12 mouse cellular contexts compared by ENCODE assay signal in genomic region chr1:37666587-37666986, GRCm38 (mm10). TPM values are rescaled to one million over a fixed set of nuclear protein-coding genes. Genes with fewer than 3 reads are reported as not detected.
DNase-seq lines count a peak whose midpoint lies in the region; ATAC-seq lines count a peak whose summit lies in the region.
"Had no signal": no experiment of that assay in that cellular context is flagged by ENCODE, and none has a peak within 500 bp of the region (broad histone marks: within the 10 kb centered on the region; RNA-seq: fewer than 3 reads in every experiment).

No protein-coding gene starts in this region.

- no peaks in the 10 kb centered on the region for H3K27me3 ChIP-seq in neural tube, embryonic 15.5 days (replicated peaks)
- H3K27me3 ChIP-seq: heart, embryonic 15.5 days; hindbrain, embryonic 15.5 days had no signal

- H3K9me3 ChIP-seq in neural tube, embryonic 15.5 days (replicated peaks), result no peaks in the 10 kb centered on the region
- H3K9me3 ChIP-seq: heart, embryonic 15.5 days; hindbrain, embryonic 15.5 days had no signal

- no peak overlapping the region for H3K9ac ChIP-seq in neural tube, embryonic 15.5 days (replicated peaks)
- H3K9ac ChIP-seq: heart, embryonic 15.5 days; hindbrain, embryonic 15.5 days had no signal

- no peak overlapping the region for H3K27ac ChIP-seq in neural tube, embryonic 15.5 days (replicated peaks)
- H3K27ac ChIP-seq: gastrocnemius, adult 2 months; heart, embryonic 15.5 days; hindbrain, embryonic 15.5 days had no signal

- H3K4me2 ChIP-seq in neural tube, embryonic 15.5 days, result no peak overlapping the region
- H3K4me2 ChIP-seq: heart, embryonic 15.5 days; hindbrain, embryonic 15.5 days had no signal

- no peaks in the 10 kb centered on the region for H3K36me3 ChIP-seq in neural tube, embryonic 15.5 days
- H3K36me3 ChIP-seq: heart, embryonic 15.5 days; hindbrain, embryonic 15.5 days had no signal

- no peak for ATAC-seq in neural tube, embryonic 15.5 days (ENCODE audit: low FRiP score)

- H3K4me1 ChIP-seq in neural tube, embryonic 15.5 days, result 0 out of 2 replicates have a peak, but pooled peaks cover 3% of the 10 kb centered on the region
- H3K4me1 ChIP-seq: heart, embryonic 15.5 days; hindbrain, embryonic 15.5 days had no signal

- DNase-seq in urinary bladder, postnatal 14 days (ENCODE audit: low spot score), result peak; percentile 76
- DNase-seq in urinary bladder, adult 2 months (ENCODE audit: low spot score), result no peak
- peak; percentile 73 for DNase-seq in kidney, postnatal 10 days
- peak; percentile 65 for DNase-seq in lung, postnatal 14 days
- no peak for DNase-seq in embryo, embryonic 9.5 days (ENCODE audit: extremely low spot score)
- DNase-seq in B cell, adult 2 months, result no peak
- DNase-seq: cerebellum, adult 9-11 months; gastrocnemius, adult 2 months; layer of hippocampus, postnatal 36 days had no signal

- WGBS in neural tube, embryonic 15.5 days, result 59% methylated on average over 10 of the region's 10 CpGs

- H3K4me3 ChIP-seq in neural tube, embryonic 15.5 days (replicated peaks), result no peak overlapping the region
- H3K4me3 ChIP-seq: gastrocnemius, adult 2 months; heart, embryonic 15.5 days; hindbrain, embryonic 15.5 days had no signal

RNA-seq across cellular contexts. Expression of gene 2010300C02Rik, which starts 53.3 kb away (rescaled TPM):
- 3.7 and 4.0 TPM in 2 replicates for polyA plus RNA-seq in urinary bladder, adult 2 months (2012; rRNA removed)
- polyA plus RNA-seq in neural tube, embryonic 15.5 days (2015; fragmentation: Nextera tagmentation; extraction: Ambion mirVana), result 3.2 and 6.3 TPM in 2 replicates

Comparison
In these comparisons a context has a peak if more than half of its experiments do, and no peak if none do; other contexts are left out.
1. DNase-seq: peak in urinary bladder, postnatal 14 days (single experiment), kidney, postnatal 10 days (single experiment) and lung, postnatal 14 days (single experiment); none in urinary bladder, adult 2 months (single experiment), embryo, embryonic 9.5 days (single experiment) and B cell, adult 2 months (0 of 2).